Mouse (Mus musculus) neural tube, embryonic 12.5 days (tissue): ENCODE results near the gene Cnnm2. TPM values are rescaled to one million over a fixed set of nuclear protein-coding genes. Genes with fewer than 3 reads are reported as not detected.
A peak's percentile ranks its signal among the peaks of the same experiment; 100 is the strongest.
"Not testable (repeated sequence)": the region's sequence is repeated elsewhere in the genome, so short reads cannot be mapped to it uniquely, and the experiment has no call there.

Experiments
- ATAC-seq: fragments of 200-750 bp; cut with Nextera tagmentation; 2 replicates; pipeline ENCODE4 v1.8.0; 2017; ENCODE audit warnings: low read depth, mild to moderate bottlenecking, moderate TSS enrichment, moderate library complexity; ENCODE audit not compliant: low FRiP score
- H3K27ac ChIP-seq: fragments of 300-500 bp; sonication (generic); 2 replicates; pipeline ENCODE4 v1.5.1; 2016
- H3K27me3 ChIP-seq: fragments of 300-500 bp; sonication (generic); replicated peaks from 2 replicates; pipeline ENCODE4 v1.6.1; 2016; ENCODE audit warnings: mild to moderate bottlenecking
- H3K36me3 ChIP-seq: fragments of 300-500 bp; sonication (generic); 2 replicates; pipeline ENCODE4 v1.6.1; 2016; ENCODE audit warnings: mild to moderate bottlenecking
- H3K4me1 ChIP-seq: fragments of 300-500 bp; sonication (generic); 2 replicates; pipeline ENCODE4 v1.6.1; 2016
- H3K4me2 ChIP-seq: fragments of 300-500 bp; sonication (generic); replicated peaks from 2 replicates; pipeline ENCODE4 v1.6.1; 2016; ENCODE audit warnings: mild to moderate bottlenecking
- H3K4me3 ChIP-seq: fragments of 300-500 bp; sonication (generic); 2 replicates; pipeline ENCODE4 v1.5.1; 2016
- H3K9ac ChIP-seq: fragments of 300-500 bp; sonication (generic); 2 replicates; pipeline ENCODE4 v1.6.1; 2016; ENCODE audit warnings: mild to moderate bottlenecking
- H3K9me3 ChIP-seq: fragments of 300-500 bp; sonication (generic); 2 replicates; pipeline ENCODE4 v1.6.1; 2016; ENCODE audit warnings: mild to moderate bottlenecking
- WGBS: fragments of 180-500 bp; shearing (Covaris S2); methylation state at CpG from one replicate; pipeline ENCODE4 v1.1.7; 2016; 5-methylcytosine and 5-hydroxymethylcytosine counted together
- polyA plus RNA-seq: library from polyadenylated mRNA; unstranded; fragments of >200 nt; fragmentation: Nextera tagmentation; extraction: Ambion mirVana; gene quantifications from 2 replicates; pipeline ENCODE4 v1.2.1, GENCODE M21; 2016

Gene Cnnm2
- polyA plus RNA-seq, result 8.4 and 9.0 TPM in 2 replicates

GRCm38 (mm10) chr19:46761247-46761946 is at the start of gene Cnnm2:
Gene Cnnm2, plus strand, starts transcription at chr19:46761596.
- ATAC-seq, result peak; percentile 97
- WGBS, result under 1% methylated on average over 59 of the region's 59 CpGs
- Histone ChIP-seq H3K4me1 (peaks cover 30% of the 10 kb centered on the region), H3K9ac (peak within 1 kb of the TSS; percentile 73), H3K27ac (peak within 1 kb of the TSS; percentile 77), H3K4me2 (peak within 1 kb of the TSS; percentile 97), H3K9me3 (no peaks in the 10 kb centered on the region), H3K36me3 (no peaks in the 10 kb centered on the region), H3K4me3 (peak within 1 kb of the TSS; percentile 76), H3K27me3 (no peaks in the 10 kb centered on the region; the same call in 1 of the 2 replicates)

GRCm38 (mm10) chr19:46714234-46714633 is 47.2 kb upstream of the Cnnm2 start:
- peaks cover 9% of the 10 kb centered on the region for H3K36me3 ChIP-seq
- no peak for ATAC-seq
- no peak overlapping the region for H3K9ac ChIP-seq
- H3K27me3 ChIP-seq, result no peaks in the 10 kb centered on the region
- no peaks in the 10 kb centered on the region for H3K4me1 ChIP-seq
- no peak overlapping the region for H3K4me3 ChIP-seq
- WGBS, result 91% methylated on average over 8 of the region's 8 CpGs
- H3K4me2 ChIP-seq, result no peak overlapping the region
- H3K9me3 ChIP-seq, result 0 out of 2 replicates have a peak, but pooled peaks cover 7% of the 10 kb centered on the region
- H3K27ac ChIP-seq, result no peak overlapping the region

- Histone ChIP-seq H3K4me3 (no peak overlapping the region), H3K9me3 (0 out of 2 replicates have a peak, but pooled peaks cover 7% of the 10 kb centered on the region), H3K27me3 (no peaks in the 10 kb centered on the region), H3K4me2 (no peak overlapping the region), H3K4me1 (no peaks in the 10 kb centered on the region), H3K27ac (no peak overlapping the region), H3K36me3 (peaks cover 9% of the 10 kb centered on the region), H3K9ac (no peak overlapping the region)
- WGBS, result 90% methylated on average over 8 of the region's 8 CpGs
- ATAC-seq, result no peak
These were observed 46.4 kb upstream of the Cnnm2 start for GRCm38 (mm10) chr19:46715016-46715415.

- Histone ChIP-seq H3K4me2 (no peak overlapping the region), H3K27me3 (no peaks in the 10 kb centered on the region), H3K9ac (no peak overlapping the region), H3K9me3 (0 out of 2 replicates have a peak, but pooled peaks cover 7% of the 10 kb centered on the region), H3K36me3 (peaks cover 9% of the 10 kb centered on the region), H3K4me1 (no peaks in the 10 kb centered on the region), H3K4me3 (no peak overlapping the region), H3K27ac (no peak overlapping the region)
- ATAC-seq, result no peak
- 90% methylated on average over 4 of the region's 4 CpGs for WGBS
These were observed 43.2 kb upstream of the Cnnm2 start for GRCm38 (mm10) chr19:46718150-46718549.

GRCm38 (mm10) chr19:46724411-46724810 is 37.0 kb upstream of the Cnnm2 start:
- ATAC-seq, result no peak
- no peaks in the 10 kb centered on the region for H3K9me3 ChIP-seq
- H3K9ac ChIP-seq, result no peak overlapping the region
- H3K4me1 ChIP-seq, result peaks cover 3% of the 10 kb centered on the region
- H3K36me3 ChIP-seq, result no peaks in the 10 kb centered on the region; the same call in 1 of the 2 replicates
- 71% methylated on average over 11 of the region's 11 CpGs for WGBS
- H3K4me2 ChIP-seq, result no peak overlapping the region
- H3K27me3 ChIP-seq, result no peaks in the 10 kb centered on the region
- no peak overlapping the region for H3K4me3 ChIP-seq
- H3K27ac ChIP-seq, result no peak overlapping the region

- H3K9me3 ChIP-seq, result no peaks in the 10 kb centered on the region
- peaks cover 3% of the 10 kb centered on the region for H3K4me1 ChIP-seq
- H3K27me3 ChIP-seq, result no peaks in the 10 kb centered on the region
- ATAC-seq, result no peak
- no peak overlapping the region for H3K9ac ChIP-seq
- H3K4me3 ChIP-seq, result no peak overlapping the region
- H3K4me2 ChIP-seq, result no peak overlapping the region
- no peak overlapping the region for H3K27ac ChIP-seq
- 95% methylated on average over 8 of the region's 8 CpGs for WGBS
- H3K36me3 ChIP-seq, result no peaks in the 10 kb centered on the region; the same call in 1 of the 2 replicates
These were observed 35.3 kb upstream of the Cnnm2 start for GRCm38 (mm10) chr19:46726142-46726541.

- ATAC-seq, result peak; percentile 71
- no peak overlapping the region for H3K9ac ChIP-seq
- peaks cover 3% of the 10 kb centered on the region for H3K4me1 ChIP-seq
- H3K36me3 ChIP-seq, result no peaks in the 10 kb centered on the region
- no peaks in the 10 kb centered on the region for H3K9me3 ChIP-seq
- 39% methylated on average over 8 of the region's 8 CpGs for WGBS
- H3K27ac ChIP-seq, result no peak overlapping the region
- H3K4me2 ChIP-seq, result no peak overlapping the region
- no peak overlapping the region for H3K4me3 ChIP-seq
- no peaks in the 10 kb centered on the region for H3K27me3 ChIP-seq
These were observed 34.2 kb upstream of the Cnnm2 start for GRCm38 (mm10) chr19:46727140-46727736.

- no peaks in the 10 kb centered on the region for H3K36me3 ChIP-seq
- H3K9ac ChIP-seq, result no peak overlapping the region
- no peaks in the 10 kb centered on the region for H3K9me3 ChIP-seq
- 71% methylated on average over 11 of the region's 11 CpGs for WGBS
- peaks cover 3% of the 10 kb centered on the region for H3K4me1 ChIP-seq
- no peaks in the 10 kb centered on the region for H3K27me3 ChIP-seq
- H3K4me2 ChIP-seq, result no peak overlapping the region
- no peak overlapping the region for H3K27ac ChIP-seq
- no peak overlapping the region for H3K4me3 ChIP-seq
- no peak for ATAC-seq
These were observed 33.4 kb upstream of the Cnnm2 start for GRCm38 (mm10) chr19:46727945-46728540.

GRCm38 (mm10) chr19:46728909-46729308 is 32.5 kb upstream of the Cnnm2 start:
- Histone ChIP-seq H3K4me1 (peaks cover 3% of the 10 kb centered on the region), H3K9ac (no peak overlapping the region), H3K27me3 (no peaks in the 10 kb centered on the region), H3K4me2 (no peak overlapping the region), H3K4me3 (no peak overlapping the region), H3K9me3 (no peaks in the 10 kb centered on the region), H3K36me3 (0 out of 2 replicates have a peak, but pooled peaks cover 2% of the 10 kb centered on the region), H3K27ac (no peak overlapping the region)
- WGBS, result 83% methylated on average over 3 of the region's 3 CpGs
- no peak for ATAC-seq

GRCm38 (mm10) chr19:46731351-46731750 is 30.0 kb upstream of the Cnnm2 start:
- 90% methylated on average over 10 of the region's 10 CpGs for WGBS
- H3K4me1 ChIP-seq, result peaks cover 3% of the 10 kb centered on the region
- ATAC-seq, result no peak
- no peak overlapping the region for H3K27ac ChIP-seq
- 0 out of 2 replicates have a peak, but pooled peaks cover 5% of the 10 kb centered on the region for H3K36me3 ChIP-seq
- no peak overlapping the region for H3K4me2 ChIP-seq
- H3K27me3 ChIP-seq, result no peaks in the 10 kb centered on the region
- H3K4me3 ChIP-seq, result no peak overlapping the region
- H3K9me3 ChIP-seq, result no peaks in the 10 kb centered on the region
- H3K9ac ChIP-seq, result no peak overlapping the region

GRCm38 (mm10) chr19:46732673-46733072 is 28.7 kb upstream of the Cnnm2 start:
- H3K9ac ChIP-seq, H3K27ac ChIP-seq, H3K36me3 ChIP-seq, H3K4me2 ChIP-seq, H3K4me3 ChIP-seq, H3K27me3 ChIP-seq, ATAC-seq, H3K9me3 ChIP-seq, H3K4me1 ChIP-seq: not testable (repeated sequence)
- WGBS, result 92% methylated on average over 5 of the region's 5 CpGs

GRCm38 (mm10) chr19:46733626-46734025 is 27.8 kb upstream of the Cnnm2 start:
- Histone ChIP-seq H3K4me2 (no peak overlapping the region), H3K9me3 (no peaks in the 10 kb centered on the region), H3K27ac (no peak overlapping the region), H3K36me3 (0 out of 2 replicates have a peak, but pooled peaks cover 5% of the 10 kb centered on the region), H3K4me3 (no peak overlapping the region), H3K9ac (no peak overlapping the region), H3K4me1 (no peaks in the 10 kb centered on the region), H3K27me3 (no peaks in the 10 kb centered on the region)
- no peak for ATAC-seq
- 92% methylated on average over 7 of the region's 7 CpGs for WGBS
